In genomic region chr17:43630427-43630760, GRCm38 (mm10) we compare ENCODE assay signal across 11 mouse cellular contexts. TPM values are rescaled to one million over a fixed set of nuclear protein-coding genes. Genes with fewer than 3 reads are reported as not detected.
DNase-seq lines count a peak whose midpoint lies in the region; ATAC-seq and TF ChIP-seq lines count a peak whose summit lies in the region.
"Had no signal": no experiment of that assay in that cellular context is flagged by ENCODE, and none has a peak within 500 bp of the region (broad histone marks: within the 10 kb centered on the region; RNA-seq: fewer than 3 reads in every experiment).

No protein-coding gene starts in this region.

- no peaks in the 10 kb centered on the region; the same call in 1 of the 2 replicates for H3K4me1 ChIP-seq in lung, embryonic 14.5 days (ENCODE audit: insufficient read depth)
- peaks cover 8% of the 10 kb centered on the region for H3K4me1 ChIP-seq in forebrain, embryonic 11.5 days (replicated peaks; ENCODE audit: control insufficient read depth, insufficient read depth, low read length)
- peaks cover 15% of the 10 kb centered on the region for H3K4me1 ChIP-seq in intestine, embryonic 16.5 days (ENCODE audit: control insufficient read depth, insufficient read depth, low read length)
- peaks cover 6% of the 10 kb centered on the region; the same call in 1 of the 2 replicates for H3K4me1 ChIP-seq in neural tube, embryonic 14.5 days (ENCODE audit: control insufficient read depth, insufficient read depth, low read length)

- peak overlapping the region; percentile 32 for H3K9ac ChIP-seq in lung, embryonic 14.5 days
- H3K9ac ChIP-seq in forebrain, embryonic 11.5 days (ENCODE audit: low read length): no peak overlapping the region
- peak overlapping the region; percentile 38; the same call in 1 of the 2 replicates for H3K9ac ChIP-seq in intestine, embryonic 16.5 days (ENCODE audit: low read depth, low read length)
- no peak overlapping the region for H3K9ac ChIP-seq in neural tube, embryonic 14.5 days (replicated peaks; ENCODE audit: low read depth, low read length)

- 0 out of 2 replicates have a peak, but pooled peaks have one; percentile 4 for ATAC-seq in lung, embryonic 14.5 days (ENCODE audit: insufficient read depth)
- ATAC-seq in forebrain, embryonic 11.5 days (replicated peaks; ENCODE audit: low FRiP score): no peak
- no peak for ATAC-seq in intestine, embryonic 16.5 days
- peak; percentile 62 for ATAC-seq in neural tube, embryonic 14.5 days (ENCODE audit: low read depth)
- ATAC-seq in inflammation-experienced regulatory T-cells, adult 6 months: no peak
- no peak for ATAC-seq in megakaryocyte progenitor cell, adult 5-6 weeks (replicated peaks; ENCODE audit: poor library complexity)

- peak; percentile 15 for DNase-seq in lung, embryonic 14.5 days
- DNase-seq in lung, postnatal 4 days: no peak
- no peak for DNase-seq in forebrain, embryonic 11.5 days (ENCODE audit: low spot score)
- DNase-seq in left cerebral cortex, postnatal 10 days (ENCODE audit: extremely low spot score in 1 of 2, low spot score in 2 of 2): no peak
- DNase-seq: cerebellum, adult 9-10 months had no signal

- peak overlapping the region; percentile 34 for H3K4me3 ChIP-seq in lung, embryonic 14.5 days (ENCODE audit: low read depth, low read length)
- peak overlapping the region; percentile 37 for H3K4me3 ChIP-seq in forebrain, embryonic 11.5 days (ENCODE audit: low read depth, low read length)
- H3K4me3 ChIP-seq in intestine, embryonic 16.5 days (ENCODE audit: low read length): peak overlapping the region; percentile 47
- H3K4me3 ChIP-seq in neural tube, embryonic 14.5 days (ENCODE audit: low read depth, low read length): peak overlapping the region; percentile 44; the same call in 1 of the 2 replicates

- H3K9me3 ChIP-seq in lung, embryonic 14.5 days (ENCODE audit: low read depth, low read length): no peaks in the 10 kb centered on the region
- H3K9me3 ChIP-seq in forebrain, embryonic 11.5 days (ENCODE audit: control insufficient read depth, low read length): no peaks in the 10 kb centered on the region
- no peaks in the 10 kb centered on the region for H3K9me3 ChIP-seq in intestine, embryonic 16.5 days (ENCODE audit: control insufficient read depth, low read length)
- H3K9me3 ChIP-seq in neural tube, embryonic 14.5 days (ENCODE audit: control insufficient read depth, low read length): no peaks in the 10 kb centered on the region; the same call in 1 of the 2 replicates

- 40% methylated on average over 13 of the region's 13 CpGs for WGBS in lung, embryonic 14.5 days
- WGBS in forebrain, embryonic 11.5 days: 48% methylated on average over 13 of the region's 13 CpGs
- 56% methylated on average over 13 of the region's 13 CpGs for WGBS in intestine, embryonic 16.5 days
- WGBS in neural tube, embryonic 14.5 days: 50% methylated on average over 13 of the region's 13 CpGs

- peaks cover 29% of the 10 kb centered on the region for H3K27me3 ChIP-seq in lung, embryonic 14.5 days (ENCODE audit: insufficient read depth, low read length)
- H3K27me3 ChIP-seq in forebrain, embryonic 11.5 days (ENCODE audit: control insufficient read depth, insufficient read depth, low read length): peaks cover 29% of the 10 kb centered on the region
- peaks cover 32% of the 10 kb centered on the region for H3K27me3 ChIP-seq in intestine, embryonic 16.5 days (replicated peaks; ENCODE audit: control insufficient read depth, insufficient read depth, low read length)
- H3K27me3 ChIP-seq in neural tube, embryonic 14.5 days (ENCODE audit: control insufficient read depth, insufficient read depth, low read length): peaks cover 15% of the 10 kb centered on the region; the same call in 1 of the 2 replicates

- intact Hi-C loops in left cerebral cortex, postnatal 10 days (cut with DNase I): no loop called here

- H3K4me2 ChIP-seq in lung, embryonic 14.5 days: peak overlapping the region; percentile 70
- peak overlapping the region; percentile 68; the same call in 1 of the 2 replicates for H3K4me2 ChIP-seq in forebrain, embryonic 11.5 days (ENCODE audit: low read depth, low read length, severe bottlenecking)
- H3K4me2 ChIP-seq in intestine, embryonic 16.5 days (ENCODE audit: low read depth, low read length): peak overlapping the region; percentile 74
- peak overlapping the region; percentile 84 for H3K4me2 ChIP-seq in neural tube, embryonic 14.5 days (ENCODE audit: low read depth, low read length)

- H3K27ac ChIP-seq in lung, embryonic 14.5 days (ENCODE audit: low read depth): no peak overlapping the region
- H3K27ac ChIP-seq in forebrain, embryonic 11.5 days (ENCODE audit: low read depth, low read length): no peak overlapping the region
- H3K27ac ChIP-seq in intestine, embryonic 16.5 days (ENCODE audit: low read length): no peak overlapping the region
- no peak overlapping the region for H3K27ac ChIP-seq in neural tube, embryonic 14.5 days (ENCODE audit: low read depth, low read length)

- no peaks in the 10 kb centered on the region for H3K36me3 ChIP-seq in lung, embryonic 14.5 days (ENCODE audit: insufficient read depth)
- H3K36me3 ChIP-seq in forebrain, embryonic 11.5 days (ENCODE audit: control insufficient read depth, insufficient read depth, low read length): no peaks in the 10 kb centered on the region
- H3K36me3 ChIP-seq in intestine, embryonic 16.5 days (ENCODE audit: control insufficient read depth, insufficient read depth, low read length): no peaks in the 10 kb centered on the region
- no peaks in the 10 kb centered on the region for H3K36me3 ChIP-seq in neural tube, embryonic 14.5 days (ENCODE audit: control insufficient read depth, insufficient read depth, low read length)

- TF ChIP-seq CTCF in lung, embryonic 14.5 days (IDR thresholded peaks at IDR 0.05; ENCODE audit: low read depth): no peak

RNA-seq across cellular contexts. Expression of gene Tdrd6, which starts 0.3 kb away (rescaled TPM):
- 0.18 TPM in 1 of 2 replicates, not detected in the other for polyA plus RNA-seq in lung, embryonic 14.5 days (2014; fragmentation: Nextera tagmentation; extraction: Ambion mirVana)
- polyA plus RNA-seq in forebrain, embryonic 11.5 days (2014; fragmentation: Nextera tagmentation; extraction: Ambion mirVana): 0.04 and 0.19 TPM in 2 replicates
- polyA plus RNA-seq in intestine, embryonic 16.5 days (2015; fragmentation: Nextera tagmentation; extraction: Ambion mirVana): 1.2 and 2.0 TPM in 2 replicates
- 0.24 and 0.85 TPM in 2 replicates for polyA plus RNA-seq in neural tube, embryonic 14.5 days (2014; fragmentation: Nextera tagmentation; extraction: Ambion mirVana)
- polyA plus RNA-seq in inflammation-experienced regulatory T-cells, adult 6 months (2017; shearing (Covaris generic)): not detected
- 1 to 10 TPM; 1.4 to 2.2 TPM for total RNA-seq in left cerebral cortex, postnatal 10 days (2021)
- total RNA-seq in megakaryocyte progenitor cell, adult 5-6 weeks (2015): not detected in 2 replicates
- not detected in 2 replicates for total RNA-seq in megakaryocyte progenitor cell, adult 5-6 weeks (2017)
- total RNA-seq: hematopoietic stem cell, adult 5-6 weeks had no signal
- polyA plus RNA-seq: liver, embryonic 16.5 days had no signal

RNA-seq across cellular contexts. Expression of gene Slc25a27, which starts 36.6 kb away (rescaled TPM):
- 15.0 and 16.0 TPM in 2 replicates for polyA plus RNA-seq in lung, embryonic 14.5 days (2014; fragmentation: Nextera tagmentation; extraction: Ambion mirVana)
- 56.6 and 60.9 TPM in 2 replicates for polyA plus RNA-seq in forebrain, embryonic 11.5 days (2014; fragmentation: Nextera tagmentation; extraction: Ambion mirVana)
- polyA plus RNA-seq in intestine, embryonic 16.5 days (2015; fragmentation: Nextera tagmentation; extraction: Ambion mirVana): 9.6 and 10.4 TPM in 2 replicates
- 78.8 and 98.4 TPM in 2 replicates for polyA plus RNA-seq in neural tube, embryonic 14.5 days (2014; fragmentation: Nextera tagmentation; extraction: Ambion mirVana)
- 1 to 10 TPM; 1.6 to 3.6 (median 2.8) TPM for polyA plus RNA-seq in inflammation-experienced regulatory T-cells, adult 6 months (2017; shearing (Covaris generic))
- total RNA-seq in left cerebral cortex, postnatal 10 days (2021): 10 to 100 TPM; 39.5 to 40.9 TPM
- 1.6 and 2.5 TPM in 2 replicates for total RNA-seq in megakaryocyte progenitor cell, adult 5-6 weeks (2015)
- 0.29 and 4.1 TPM in 2 replicates for total RNA-seq in megakaryocyte progenitor cell, adult 5-6 weeks (2017)

RNA-seq across cellular contexts. Expression of gene Cyp39a1, which starts 36.8 kb away (rescaled TPM):
- 30.5 and 32.2 TPM in 2 replicates for polyA plus RNA-seq in lung, embryonic 14.5 days (2014; fragmentation: Nextera tagmentation; extraction: Ambion mirVana)
- polyA plus RNA-seq in forebrain, embryonic 11.5 days (2014; fragmentation: Nextera tagmentation; extraction: Ambion mirVana): 37.1 and 41.1 TPM in 2 replicates
- polyA plus RNA-seq in intestine, embryonic 16.5 days (2015; fragmentation: Nextera tagmentation; extraction: Ambion mirVana): 13.2 and 15.1 TPM in 2 replicates
- polyA plus RNA-seq in neural tube, embryonic 14.5 days (2014; fragmentation: Nextera tagmentation; extraction: Ambion mirVana): 4.3 and 8.1 TPM in 2 replicates
- polyA plus RNA-seq in inflammation-experienced regulatory T-cells, adult 6 months (2017; shearing (Covaris generic)): 1 to 10 TPM in 2 of 3 experiments, under 1 TPM in 1; 0.71 to 1.4 (median 1.2) TPM
- 1 to 10 TPM; 1.4 to 1.7 TPM for total RNA-seq in left cerebral cortex, postnatal 10 days (2021)
- total RNA-seq in megakaryocyte progenitor cell, adult 5-6 weeks (2015): 2.1 and 2.6 TPM in 2 replicates
- 3.7 and 4.1 TPM in 2 replicates for total RNA-seq in megakaryocyte progenitor cell, adult 5-6 weeks (2017)

Comparison
In these comparisons a context has a peak if more than half of its experiments do, and no peak if none do; other contexts are left out.
1. ATAC-seq: peak in lung, embryonic 14.5 days (single experiment) and neural tube, embryonic 14.5 days (single experiment); none in forebrain, embryonic 11.5 days (single experiment), intestine, embryonic 16.5 days (single experiment), inflammation-experienced regulatory T-cells, adult 6 months (single experiment) and megakaryocyte progenitor cell, adult 5-6 weeks (single experiment).
2. H3K9ac ChIP-seq: peak in lung, embryonic 14.5 days (single experiment) and intestine, embryonic 16.5 days (single experiment); none in forebrain, embryonic 11.5 days (single experiment) and neural tube, embryonic 14.5 days (single experiment).
3. Peak in every context shown above with its lines, with median percentiles within 50 percentile points of each other: H3K4me2 ChIP-seq and H3K4me3 ChIP-seq.